Mouse (Mus musculus) cerebellum, postnatal 25 days (tissue): Measurements from ENCODE around the gene Zfp106.

Experiments used
- DNase-seq, 2 experiments: peaks; one replicate each; pipeline ENCODE4 v3.0.0; 2021; ENCODE audit warnings: mixed read lengths in 2 of 2

Zfp106 gene

DNA sequence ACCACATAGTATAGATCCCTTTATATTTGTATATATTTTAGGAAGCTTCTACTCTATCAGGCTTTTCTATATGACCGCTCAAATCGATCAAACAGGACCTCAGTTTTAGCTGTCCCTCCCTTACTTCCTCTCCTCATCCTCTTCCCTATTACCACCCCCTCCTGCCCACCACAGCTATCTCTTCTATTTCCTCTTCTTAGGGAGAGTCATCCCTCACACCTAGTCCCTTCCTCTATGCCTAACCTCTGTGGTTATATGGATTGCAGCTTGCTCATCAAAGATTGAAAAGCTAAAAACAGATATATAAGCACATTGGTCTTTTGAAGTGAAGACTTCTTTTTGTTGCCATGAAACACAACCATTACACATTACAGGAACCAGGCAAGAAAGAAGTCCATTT lies 18.9 kb downstream of the Zfp106 start:
- DNase-seq = no peak

DNA sequence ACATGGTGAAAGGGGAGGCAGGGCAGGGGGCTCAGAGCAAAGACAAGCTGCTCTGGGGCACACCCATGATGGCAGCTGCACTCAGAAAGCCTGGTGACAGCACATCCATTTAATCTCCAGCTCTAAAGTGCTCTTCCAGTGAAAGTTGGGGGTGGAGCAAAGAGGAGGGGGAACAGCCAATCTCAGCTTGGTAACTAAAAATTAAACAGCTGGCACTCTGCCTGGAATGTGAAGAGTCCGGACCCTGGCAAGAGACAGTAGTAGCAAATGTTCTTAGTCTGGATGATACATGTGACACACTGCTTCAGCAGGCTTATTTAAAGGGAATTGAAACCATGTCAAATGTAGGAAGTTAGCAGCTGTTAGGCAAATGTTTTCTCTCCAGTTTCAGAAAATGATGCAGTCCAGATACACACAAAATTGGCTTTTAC lies 23.9 kb downstream of the Zfp106 start:
- peak; percentile 13 to 41 for DNase-seq

DNA sequence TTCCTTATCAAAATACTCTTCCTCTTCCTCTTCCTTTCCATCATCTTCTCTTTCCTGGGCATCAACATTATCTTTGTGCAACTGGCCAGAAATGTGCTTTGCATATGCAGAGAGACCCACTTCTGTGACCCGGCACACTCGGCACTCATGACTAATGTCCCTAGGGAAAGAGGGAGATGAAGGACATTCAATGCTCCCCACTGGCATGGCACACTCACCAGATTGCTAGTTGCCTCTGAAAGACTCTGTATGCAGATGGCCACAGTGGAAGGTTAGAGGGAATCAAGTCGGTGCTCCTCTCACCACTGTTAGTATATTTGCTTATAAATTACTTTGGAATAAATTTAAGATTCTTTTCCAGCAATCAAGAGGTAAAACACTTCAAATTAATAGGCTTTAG lies 24.3 kb downstream of the Zfp106 start:
- no peak for DNase-seq

DNA sequence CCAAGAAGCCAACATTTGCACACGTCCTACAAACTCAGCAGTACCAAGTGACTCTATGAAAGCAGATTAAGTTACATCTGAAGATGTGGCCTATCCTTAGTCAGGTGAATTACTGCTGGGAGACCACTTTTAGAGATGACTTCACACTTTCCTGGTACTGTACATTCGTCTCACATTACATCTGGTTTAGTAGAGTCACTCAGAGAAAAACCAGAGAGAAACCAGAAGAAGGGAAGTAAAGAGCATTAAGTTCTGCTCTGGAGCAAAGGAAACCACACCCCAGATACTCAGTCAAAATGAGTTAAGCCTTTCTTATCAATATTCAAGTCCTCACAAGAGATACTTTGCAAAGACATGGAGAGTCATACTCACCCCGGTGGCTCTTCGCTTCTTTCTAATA lies 32.4 kb downstream of the Zfp106 start:
- no peak for DNase-seq

DNA sequence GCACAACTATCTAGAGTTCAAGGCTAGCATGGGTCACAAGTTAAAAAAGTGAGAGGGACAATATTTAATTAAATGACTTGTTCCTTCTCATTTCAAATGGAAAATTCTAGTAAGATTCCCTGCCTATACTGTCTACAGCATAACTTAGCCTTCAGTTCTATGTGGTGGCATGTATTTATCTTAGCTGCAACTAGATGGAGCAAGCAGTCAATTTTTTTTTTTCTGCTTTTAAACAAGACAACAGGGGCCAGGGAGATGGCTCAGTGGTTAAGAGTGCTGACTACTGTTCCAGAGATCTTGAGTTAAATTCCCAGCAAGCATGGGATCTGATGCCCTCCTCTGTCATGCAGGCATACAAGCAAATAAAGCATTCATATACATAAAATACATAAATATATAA lies 34.1 kb downstream of the Zfp106 start:
- DNase-seq = no peak

DNA sequence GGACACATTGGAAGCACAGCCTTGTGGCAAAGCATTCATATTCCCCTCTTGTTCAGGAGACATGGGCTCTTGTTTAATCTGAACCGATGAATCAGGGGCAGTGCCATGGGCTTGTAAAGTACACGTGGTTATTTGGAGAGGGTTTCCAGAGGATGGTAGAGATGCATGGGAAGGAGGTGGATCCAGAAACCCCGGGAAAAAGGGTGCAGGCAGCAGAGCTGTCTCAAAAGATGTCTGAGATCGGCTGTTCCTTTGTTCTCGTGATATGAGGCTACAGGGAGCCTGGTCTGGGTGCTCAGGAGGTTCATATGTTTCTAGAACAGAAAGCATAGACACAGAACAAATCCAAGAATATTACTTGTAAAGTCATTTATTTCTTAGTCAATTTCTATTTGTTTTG lies 36.9 kb downstream of the Zfp106 start:
- DNase-seq = no peak

DNA sequence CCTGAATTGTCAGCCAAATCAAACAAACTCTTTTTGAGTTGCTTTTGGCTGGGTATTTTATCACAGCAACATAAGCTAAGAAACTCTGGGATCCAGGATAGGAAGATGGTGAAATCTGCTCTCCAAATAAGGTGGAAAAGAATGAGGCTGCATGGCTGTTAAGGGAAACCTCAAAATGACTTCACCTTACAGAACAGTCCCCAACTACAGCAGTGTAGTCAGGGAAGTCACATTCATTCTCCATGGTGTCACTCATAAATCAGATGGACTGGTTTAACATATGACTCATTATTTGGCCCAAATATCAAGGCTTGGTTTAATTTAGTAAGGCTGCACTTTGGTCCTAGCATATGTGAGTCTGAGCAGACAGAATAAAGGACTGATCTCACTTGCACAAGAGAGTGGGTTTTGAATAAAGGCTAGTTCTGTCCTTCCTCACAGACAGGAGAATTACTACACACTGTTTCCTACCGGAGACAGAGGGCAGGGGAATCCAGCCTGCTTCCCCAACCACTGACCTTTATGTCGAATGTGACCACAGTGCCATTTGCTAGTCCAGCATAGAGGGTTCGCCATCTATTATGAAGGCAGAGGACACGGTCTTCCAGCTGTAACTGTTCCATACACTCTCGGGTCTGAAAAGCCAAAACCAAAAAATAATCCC lies 45.0 kb downstream of the Zfp106 start:
- DNase-seq = no peak

DNA sequence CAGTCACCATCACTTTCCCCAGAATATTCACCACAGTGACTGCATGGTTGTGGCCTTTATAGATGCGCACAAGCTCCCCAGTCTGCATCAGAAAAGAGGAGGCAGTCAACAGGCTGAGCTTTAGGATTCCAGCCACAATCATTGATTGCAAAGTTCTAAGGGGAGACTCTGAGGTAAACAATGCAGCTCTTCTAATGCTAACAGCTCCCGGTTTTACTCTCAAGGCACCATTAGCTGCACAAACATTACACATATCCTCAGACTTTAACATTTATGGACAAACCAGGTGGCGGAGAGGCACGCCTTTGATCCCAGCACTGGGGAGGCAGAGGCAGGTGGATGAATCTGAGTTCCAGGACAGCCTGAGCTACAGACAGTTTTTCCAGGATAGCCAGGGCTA lies 49.5 kb downstream of the Zfp106 start:
- DNase-seq = no peak

DNA sequence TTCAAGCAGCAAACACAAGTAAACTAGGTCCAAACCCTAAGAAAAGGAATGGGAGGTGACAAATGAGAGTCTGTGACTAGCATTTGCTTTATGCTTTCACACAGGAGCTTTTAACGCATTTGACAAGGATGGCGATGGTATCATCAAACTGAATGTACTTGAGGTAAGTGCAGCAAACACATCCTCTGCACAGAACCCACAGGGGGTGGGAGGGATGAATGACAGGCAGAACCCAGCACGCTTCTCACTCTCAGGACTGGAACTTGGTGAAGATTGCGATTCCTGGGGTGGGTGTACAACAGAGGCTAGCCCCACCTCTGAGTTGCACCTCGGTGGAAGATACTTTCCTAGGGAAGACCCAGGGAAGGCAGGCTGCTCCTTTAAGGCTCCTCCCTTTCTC lies 59.7 kb downstream of the Zfp106 start:
- no peak for DNase-seq

DNA sequence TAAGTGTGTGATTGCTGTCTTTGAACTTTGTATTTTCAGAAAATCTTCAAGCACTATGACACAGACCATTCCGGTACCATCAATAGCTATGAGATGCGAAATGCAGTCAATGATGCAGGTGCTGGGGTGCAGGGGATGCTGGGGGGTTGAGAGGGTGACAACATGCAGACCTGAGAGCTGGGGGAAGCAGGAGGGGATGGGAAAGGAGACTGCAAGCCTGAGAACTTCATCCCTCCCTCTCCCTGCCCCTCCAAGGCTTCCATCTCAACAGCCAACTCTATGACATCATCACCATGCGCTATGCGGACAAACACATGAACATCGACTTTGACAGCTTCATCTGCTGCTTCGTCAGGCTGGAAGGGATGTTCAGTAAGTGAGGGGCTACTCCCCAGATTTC lies 60.5 kb downstream of the Zfp106 start:
- DNase-seq = no peak

DNA sequence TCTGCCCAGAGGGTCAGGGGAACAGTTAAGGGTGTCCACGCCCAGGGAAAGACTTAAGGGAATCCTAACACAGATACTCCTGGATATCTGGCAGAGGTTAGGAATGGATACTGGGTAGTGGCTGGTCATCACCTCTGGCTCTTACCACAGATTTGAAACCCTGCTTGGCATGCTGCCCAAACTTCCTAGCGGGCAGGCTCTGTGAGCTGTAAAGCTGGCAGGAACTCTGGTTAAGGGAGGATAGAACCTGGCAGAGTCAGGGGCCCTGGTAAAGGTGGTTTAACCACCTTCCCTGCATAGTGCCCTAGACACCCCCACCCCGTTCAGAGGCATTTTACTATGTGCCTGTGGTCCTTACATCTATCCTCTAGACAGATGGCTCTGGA lies 61.0 kb downstream of the Zfp106 start:
- peak; percentile 29 to 50 for DNase-seq

DNA sequence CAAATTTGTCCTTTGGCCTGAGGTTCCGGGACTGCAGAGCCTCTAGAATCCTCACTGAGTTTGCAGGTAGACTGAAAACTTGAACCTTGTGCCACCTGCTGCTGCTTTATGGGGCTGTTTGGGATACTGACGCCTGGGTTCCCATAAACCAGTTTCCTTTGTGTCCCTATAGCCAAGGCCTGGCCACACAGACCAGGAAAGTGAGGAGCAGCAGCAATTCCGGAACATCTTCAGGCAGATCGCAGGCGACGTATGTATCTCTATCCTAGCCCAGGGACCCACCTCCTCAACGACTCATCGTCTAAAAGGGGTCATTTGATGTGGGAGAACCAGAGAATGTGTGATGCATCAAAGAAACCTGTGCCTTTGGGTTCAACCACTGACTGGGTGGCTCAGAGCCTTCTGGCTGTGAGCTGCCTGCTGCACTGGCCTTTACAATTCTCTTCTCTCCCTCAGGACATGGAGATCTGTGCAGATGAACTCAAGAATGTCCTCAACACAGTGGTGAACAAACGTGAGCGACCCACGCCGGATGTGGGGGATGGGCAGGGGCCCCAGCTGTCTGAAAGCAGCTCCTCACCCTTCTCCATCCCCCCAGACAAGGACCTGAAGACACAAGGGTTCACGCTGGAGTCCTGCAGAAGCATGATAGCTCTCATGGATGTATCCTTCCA lies 61.6 kb downstream of the Zfp106 start:
- DNase-seq = peak in 1 of 2 experiments; percentile 20

DNA sequence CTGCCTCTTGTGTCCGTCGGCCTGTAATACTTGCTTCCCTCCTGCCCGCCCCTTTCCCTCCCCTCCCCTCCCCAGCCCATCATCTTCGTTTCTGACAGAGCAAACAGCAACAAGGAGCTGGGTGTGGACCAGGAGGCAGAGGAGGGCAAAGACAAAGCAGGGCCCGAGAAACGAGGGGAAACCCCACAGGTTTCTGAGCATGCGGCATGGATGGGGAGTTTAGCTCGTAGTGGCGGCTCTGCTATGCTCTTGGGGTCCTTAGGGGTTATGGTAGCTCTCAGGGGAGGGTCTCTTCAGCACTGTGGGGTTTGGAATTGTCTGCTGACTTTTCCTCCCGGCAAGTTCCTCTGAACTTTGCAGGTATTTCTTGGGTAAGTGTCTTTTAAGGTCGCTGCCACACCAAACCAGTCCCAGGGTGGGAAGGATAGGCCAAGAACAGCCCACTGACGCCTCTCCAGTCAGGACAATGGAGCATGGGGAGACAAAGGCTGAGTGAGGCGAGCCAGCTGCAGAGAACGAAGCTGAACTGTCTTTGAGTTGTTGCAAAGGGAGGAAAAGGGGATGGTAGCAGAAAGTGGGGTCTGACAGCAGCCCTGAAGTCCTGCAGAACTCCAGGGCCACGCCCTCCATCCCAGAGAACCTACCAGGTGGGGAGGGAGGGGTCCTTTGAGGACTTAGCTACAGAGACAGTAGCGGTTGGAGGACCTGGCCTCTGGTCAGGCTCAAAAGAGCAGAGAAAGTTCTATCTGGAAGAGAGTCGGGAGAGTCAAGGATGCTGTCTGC lies 62.3 kb downstream of the Zfp106 start:
- DNase-seq = no peak

DNA sequence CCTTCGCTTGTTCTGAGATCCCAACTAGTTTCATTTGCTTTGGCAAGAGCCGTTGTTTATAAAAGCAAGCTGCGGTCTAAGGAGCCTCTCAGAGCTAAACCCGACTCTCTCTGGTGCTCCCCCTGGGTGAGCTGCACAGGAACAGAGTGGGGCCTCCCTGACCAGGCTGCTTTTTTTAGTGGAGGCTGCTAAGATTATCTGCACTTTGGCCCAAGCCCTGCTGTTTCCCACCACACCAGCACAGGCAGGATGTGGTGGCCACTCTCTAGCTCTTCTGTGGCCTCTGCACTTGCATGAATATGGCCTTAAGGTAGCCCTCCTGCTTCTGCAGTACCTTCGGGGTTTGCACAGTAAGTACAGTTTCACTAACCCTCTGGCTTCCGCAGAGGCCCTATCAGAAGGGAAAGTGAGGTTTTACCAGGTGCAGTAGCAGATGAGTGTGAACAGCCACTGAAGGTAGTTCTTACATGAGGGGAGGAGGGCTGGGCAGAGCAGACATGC lies 63.6 kb downstream of the Zfp106 start:
- no peak for DNase-seq

DNA sequence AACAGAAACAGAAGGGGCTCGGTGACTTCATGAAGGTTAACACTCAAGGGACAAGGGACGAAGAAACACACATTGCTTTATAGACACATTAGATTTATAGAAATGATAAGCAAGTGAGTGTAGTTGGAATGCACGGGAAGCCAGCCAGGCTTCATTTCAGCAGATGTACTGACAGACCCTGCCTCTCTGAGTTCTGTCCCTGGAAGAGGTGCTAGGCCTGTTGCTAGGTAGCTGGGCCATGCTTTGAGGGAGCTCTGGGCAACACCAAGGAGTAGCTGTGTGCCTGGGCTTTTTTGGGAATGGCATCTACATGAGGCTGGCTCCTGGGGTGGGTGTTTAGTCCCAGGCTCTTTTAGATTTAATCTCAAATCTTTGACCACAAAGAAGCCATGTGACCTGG lies 67.1 kb downstream of the Zfp106 start:
- DNase-seq = no peak

DNA sequence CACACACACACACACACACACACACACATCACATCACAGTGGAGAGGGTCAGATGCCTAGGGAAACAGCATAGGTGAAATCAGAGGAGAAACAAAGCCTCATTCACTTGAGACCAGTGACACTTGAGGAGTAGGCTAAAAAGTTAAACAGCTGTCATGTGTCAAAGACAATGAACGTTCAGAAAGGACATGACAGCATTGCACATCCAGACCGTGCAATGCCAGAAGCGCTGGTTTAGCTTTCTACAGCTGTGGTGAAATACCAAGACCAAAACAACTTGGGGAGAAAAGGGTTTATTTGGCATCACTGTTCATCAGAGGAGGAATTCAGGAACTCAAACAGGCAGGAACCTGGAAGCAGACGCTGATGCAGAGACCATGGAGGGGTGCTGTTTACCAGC lies 70.4 kb downstream of the Zfp106 start:
- DNase-seq = no peak

DNA sequence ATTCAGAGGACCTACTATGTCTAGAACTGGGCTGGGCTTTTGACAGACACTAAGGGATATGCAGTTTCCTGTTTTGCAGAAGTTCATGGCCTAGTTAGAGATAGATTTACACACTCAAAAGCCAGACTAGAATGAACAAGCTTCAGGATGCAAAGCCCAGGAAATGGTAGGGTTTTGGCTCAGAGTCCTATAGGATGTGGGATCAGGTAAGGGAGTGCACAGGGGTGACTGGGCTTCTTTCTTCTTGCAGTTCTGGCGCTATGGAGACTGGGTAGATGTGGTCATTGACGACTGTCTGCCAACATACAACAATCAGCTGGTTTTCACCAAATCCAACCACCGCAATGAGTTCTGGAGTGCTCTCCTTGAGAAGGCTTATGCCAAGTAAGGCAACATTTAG lies 79.4 kb downstream of the Zfp106 start:
- no peak for DNase-seq

DNA sequence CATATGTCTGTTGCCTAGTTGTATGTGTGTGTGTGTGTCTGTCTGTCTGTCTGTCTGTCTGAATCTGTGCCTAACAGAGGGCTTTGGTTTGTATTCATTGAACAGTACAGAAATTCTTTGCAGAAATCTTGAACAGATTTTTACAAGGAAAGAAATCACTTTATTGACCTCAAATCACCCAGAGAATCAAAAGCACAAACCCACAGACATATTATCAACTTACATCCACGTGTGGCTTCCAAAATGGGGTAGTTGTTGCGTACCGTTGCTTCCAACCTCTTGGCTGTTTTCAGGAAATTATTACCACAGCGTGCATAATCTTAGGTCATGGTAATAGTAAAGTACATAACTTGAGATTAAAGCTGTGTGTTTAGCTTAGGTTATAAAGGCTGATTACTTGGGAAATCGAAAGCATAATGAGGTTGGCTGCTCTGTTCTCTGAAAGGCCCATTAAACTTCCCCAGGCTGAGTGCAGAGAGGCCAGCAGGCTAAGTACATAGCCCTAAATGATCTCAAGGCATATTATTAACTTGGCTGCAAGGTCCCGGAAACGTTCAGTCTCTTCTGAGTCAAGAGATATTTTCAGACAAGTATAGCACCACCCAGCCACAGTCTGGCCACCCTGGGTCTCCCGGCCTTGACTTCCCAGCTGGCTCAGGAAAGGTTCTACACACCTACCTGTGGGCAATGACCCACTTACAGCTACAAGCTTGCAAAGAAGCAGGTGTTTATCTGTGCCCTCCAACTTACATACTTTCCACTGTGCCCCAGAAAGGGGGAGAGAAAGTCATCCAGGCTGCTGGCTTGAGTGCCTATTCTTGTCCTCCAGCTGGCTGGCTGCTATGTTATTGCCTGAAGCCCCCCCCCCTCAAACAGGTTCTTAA lies 80.9 kb downstream of the Zfp106 start:
- no peak for DNase-seq

DNA sequence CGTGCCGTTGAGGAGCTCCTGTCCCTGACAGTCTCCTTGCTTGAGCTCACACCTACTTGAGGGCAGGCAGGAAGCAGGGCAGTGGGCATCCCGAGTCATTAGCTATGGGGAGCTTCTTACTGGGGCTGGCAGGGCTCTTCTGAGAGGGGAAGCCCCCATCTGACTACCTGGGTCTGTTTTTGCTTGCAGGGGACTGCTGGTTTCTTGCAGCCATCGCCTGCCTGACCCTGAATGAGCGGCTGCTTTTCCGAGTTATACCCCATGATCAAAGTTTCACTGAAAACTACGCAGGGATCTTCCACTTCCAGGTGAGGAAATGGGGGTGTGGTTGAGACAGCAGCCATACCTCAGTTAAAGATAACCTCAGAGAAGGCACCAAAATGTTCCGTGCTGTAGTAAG lies 81.7 kb downstream of the Zfp106 start:
- no peak for DNase-seq

DNA sequence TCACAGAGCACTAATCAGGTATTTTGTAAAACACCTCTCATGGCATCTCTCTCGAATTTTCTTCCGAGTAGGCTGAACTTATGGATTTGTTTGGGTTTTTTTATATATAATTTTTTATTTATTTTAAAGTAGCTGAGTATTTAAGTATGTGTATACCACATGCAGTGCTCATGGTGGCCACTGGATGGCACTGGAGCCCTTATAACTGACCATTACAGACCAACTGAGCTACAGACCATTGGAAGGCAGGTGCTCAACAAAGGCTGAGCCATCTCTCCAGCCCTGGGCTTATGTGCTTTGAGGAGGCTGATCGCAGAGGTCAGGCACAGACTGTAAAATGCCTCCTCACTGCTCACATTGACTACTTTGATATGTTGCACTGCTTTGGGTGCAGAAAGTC lies 85.0 kb downstream of the Zfp106 start:
- peak; percentile 53 to 76 for DNase-seq

DNA sequence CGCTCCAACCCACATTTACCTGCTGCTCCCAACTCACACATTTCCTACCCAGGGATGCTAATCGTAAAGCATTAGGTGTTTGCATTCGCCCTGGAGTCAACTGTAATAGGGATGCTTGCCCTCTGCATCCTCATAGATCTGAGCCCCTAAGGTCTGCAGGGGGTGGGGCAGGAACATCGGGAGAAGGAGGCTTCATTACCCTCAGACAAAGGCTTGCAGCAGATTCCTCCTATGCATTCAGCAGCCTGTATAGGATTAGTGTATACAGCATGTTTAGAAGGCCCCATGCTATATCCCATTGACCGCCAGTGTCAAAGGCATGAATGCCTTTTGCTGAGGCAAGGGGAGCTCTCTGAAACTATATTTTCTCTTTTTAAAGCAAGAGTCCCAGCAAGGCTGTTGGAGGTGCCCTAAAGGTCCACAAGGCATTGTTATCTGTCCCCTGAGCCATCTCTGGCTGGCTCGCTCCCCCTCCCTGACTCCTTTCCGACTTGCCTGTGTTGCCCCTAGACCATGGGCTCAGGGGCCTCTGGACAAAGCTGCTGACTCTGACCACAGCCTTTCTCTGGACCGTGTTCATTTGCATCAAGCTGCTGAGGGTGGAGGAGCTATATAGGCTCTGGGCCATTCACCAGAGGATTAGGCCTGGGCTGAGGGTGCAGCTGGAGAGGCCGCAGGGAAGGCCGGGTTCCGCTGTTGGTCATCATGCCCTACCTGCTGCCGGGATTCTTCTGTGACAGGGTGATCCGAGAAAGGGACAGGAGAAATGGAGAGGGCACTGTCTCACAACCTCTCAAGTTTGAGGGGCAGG lies 87.2 kb downstream of the Zfp106 start:
- DNase-seq = no peak

DNA sequence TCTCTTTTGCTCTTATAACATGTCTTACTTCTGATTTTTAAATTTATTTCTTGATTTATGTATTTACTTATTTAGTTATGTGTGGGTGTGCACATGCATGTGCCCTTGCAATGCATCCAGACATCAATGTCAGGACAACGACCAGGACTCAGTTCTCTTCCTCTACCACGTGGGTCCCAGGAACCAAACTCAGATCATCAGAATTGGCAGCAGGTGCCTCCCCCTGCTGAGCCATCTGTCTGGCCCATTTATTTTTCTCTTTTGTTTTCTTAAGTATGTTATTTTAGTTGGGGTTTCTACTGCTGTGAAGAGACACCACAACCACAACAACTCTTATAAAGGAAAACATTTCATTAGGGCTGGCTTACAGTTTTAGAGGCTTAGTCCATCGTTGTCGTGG lies 92.8 kb downstream of the Zfp106 start:
- peak; percentile 62 to 72 for DNase-seq
